Mouse (Mus musculus): ENCODE measurements around the gene Gpr62.

GRCm38 (mm10) chr9:106476002-106476923 is 10.5 kb upstream of the Gpr62 start:
- TF ChIP-seq CTCF (IDR thresholded peaks at IDR 0.05; ENCODE audit: borderline replicate concordance, control insufficient read depth, extremely low read depth, insufficient read depth, low read length, poor library complexity) = no peak
- no peak for TF ChIP-seq POLR2A (IDR thresholded peaks at IDR 0.05; ENCODE audit: control insufficient read depth, extremely low read depth, insufficient read depth, low read length, poor library complexity)

Measured in thymus, adult 2 months (tissue).